Mouse (Mus musculus) forebrain, embryonic 14.5 days (tissue): ENCODE measurements around the gene Slc22a3. TPM values are rescaled to one million over a fixed set of nuclear protein-coding genes. Genes with fewer than 3 reads are reported as not detected.
A peak's percentile ranks its signal among the peaks of the same experiment; 100 is the strongest.

ENCODE experiments used
- ATAC-seq: fragments of 200-750 bp; cut with Nextera tagmentation; 2 replicates; pipeline ENCODE4 v1.8.0; 2017; ENCODE audit warnings: mild to moderate bottlenecking, moderate library complexity
- DNase-seq: peaks from one replicate; pipeline ENCODE4 v3.0.0-alpha.2; 2015; ENCODE audit warnings: low spot score
- H3K27ac ChIP-seq: fragments of 300-500 bp; sonication (generic); 2 replicates; pipeline ENCODE4 v1.5.1; 2014; ENCODE audit warnings: low read depth, mild to moderate bottlenecking, control low read depth, low read length, moderate library complexity
- H3K27me3 ChIP-seq: fragments of 300-500 bp; sonication (generic); replicated peaks from 2 replicates; pipeline ENCODE4 v1.6.1; 2014; ENCODE audit warnings: low read length, control low read depth, mixed read lengths; ENCODE audit not compliant: control insufficient read depth, insufficient read depth
- H3K36me3 ChIP-seq: fragments of 300-500 bp; sonication (generic); 2 replicates; pipeline ENCODE4 v1.6.1; 2014; ENCODE audit warnings: low read length, control low read depth; ENCODE audit not compliant: control insufficient read depth, insufficient read depth
- H3K4me1 ChIP-seq: fragments of 300-500 bp; sonication (generic); 2 replicates; pipeline ENCODE4 v1.6.1; 2014; ENCODE audit warnings: antibody characterized with exemption, low read length, control low read depth; ENCODE audit not compliant: control insufficient read depth, insufficient read depth
- H3K4me2 ChIP-seq: fragments of 300-500 bp; sonication (generic); 2 replicates; pipeline ENCODE4 v1.6.1; 2014; ENCODE audit warnings: mild to moderate bottlenecking, control low read depth, low read length
- H3K4me3 ChIP-seq: fragments of 300-500 bp; sonication (generic); 2 replicates; pipeline ENCODE4 v1.5.1; 2014; ENCODE audit warnings: low read depth, low read length, control low read depth
- H3K9ac ChIP-seq: fragments of 300-500 bp; sonication (generic); 2 replicates; pipeline ENCODE4 v1.6.1; 2014; ENCODE audit warnings: mild to moderate bottlenecking, low read length, control low read depth, moderate library complexity
- H3K9me3 ChIP-seq: fragments of 300-500 bp; sonication (generic); replicated peaks from 2 replicates; pipeline ENCODE4 v1.6.1; 2016; ENCODE audit warnings: low read length, control low read depth, mixed read lengths; ENCODE audit not compliant: control insufficient read depth
- WGBS: fragments of 180-500 bp; shearing (Covaris S2); extraction: QIAGEN DNeasy Blood & Tissue Kit; methylation state at CpG from one replicate; pipeline ENCODE4 v1.1.7; 2014; 5-methylcytosine and 5-hydroxymethylcytosine counted together
- polyA plus RNA-seq: library from polyadenylated mRNA; unstranded; fragments of >200 nt; fragmentation: Nextera tagmentation; extraction: Ambion mirVana; gene quantifications from 2 replicates; pipeline ENCODE4 v1.2.1, GENCODE M21; 2014

The Slc22a3 gene
- polyA plus RNA-seq, 1 experiment from 2014 or later: 0.11 TPM

DNA sequence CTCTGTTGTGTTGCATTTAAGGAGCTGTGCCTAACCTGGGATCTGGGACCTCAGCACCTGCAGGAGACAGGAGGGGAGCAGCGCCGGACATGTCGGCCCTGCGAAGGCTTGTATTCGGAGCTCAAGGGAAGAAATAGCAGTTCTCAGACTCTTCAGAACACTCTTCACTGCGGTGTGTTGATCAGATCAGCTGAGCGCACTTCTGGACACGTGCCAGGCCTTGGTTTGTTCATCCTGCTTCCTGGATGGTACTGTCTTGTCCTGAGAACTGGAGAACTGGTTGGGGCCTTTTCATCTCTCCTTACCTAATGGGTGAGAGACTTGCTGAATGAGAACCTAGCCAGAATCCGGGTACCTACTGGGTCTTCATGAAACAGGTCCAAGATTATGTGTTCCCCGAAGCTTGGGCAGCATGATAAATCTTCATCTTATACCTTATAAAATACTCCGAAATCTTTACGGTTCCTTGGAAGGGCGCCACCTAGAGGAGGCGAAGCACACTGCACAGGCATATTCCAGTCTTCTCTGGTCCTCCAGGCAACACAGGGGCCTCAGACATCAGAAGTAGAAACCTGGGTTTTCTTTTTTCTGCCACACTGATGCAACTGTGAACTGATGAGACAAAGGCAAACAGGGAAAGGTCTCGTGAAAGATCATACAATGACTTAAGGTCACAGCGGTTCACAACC lies 86.5 kb downstream of the Slc22a3 start:
- Histone ChIP-seq H3K4me1 (no peaks in the 10 kb centered on the region), H3K9me3 (no peaks in the 10 kb centered on the region), H3K27me3 (no peaks in the 10 kb centered on the region), H3K36me3 (no peaks in the 10 kb centered on the region), H3K9ac (no peak overlapping the region), H3K27ac (no peak overlapping the region), H3K4me3 (no peak overlapping the region), H3K4me2 (no peak overlapping the region)
- 64% methylated on average over 16 of the region's 16 CpGs for WGBS
- ATAC-seq (no peak), DNase-seq (no peak)

DNA sequence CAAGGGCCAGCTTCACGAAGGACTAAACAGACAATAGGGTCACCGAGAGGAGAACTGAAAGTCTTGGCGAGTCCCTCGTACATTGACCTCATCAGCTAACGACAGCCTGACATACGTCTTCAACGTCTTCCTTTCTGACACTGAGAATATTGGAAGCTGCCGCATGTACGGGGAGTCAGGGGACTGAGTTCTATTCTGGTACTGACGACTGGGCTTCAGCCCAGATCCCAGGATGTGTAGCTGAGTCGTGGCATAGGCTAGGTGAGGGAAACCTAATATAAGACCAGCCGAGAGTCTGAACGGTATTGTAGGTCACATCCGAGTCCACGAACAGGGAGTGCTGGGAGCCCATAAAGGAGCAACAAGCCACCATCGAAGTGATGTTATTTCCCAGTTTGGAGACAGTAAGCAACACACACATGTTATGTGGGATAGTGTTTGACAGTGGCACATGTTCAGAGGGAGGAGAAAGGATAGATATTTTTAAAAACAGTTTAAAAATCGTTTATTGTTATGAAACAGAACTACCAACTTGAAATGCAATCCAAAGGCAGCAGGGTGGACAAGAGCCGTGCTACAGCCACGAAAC lies 87.9 kb downstream of the Slc22a3 start:
- Histone ChIP-seq H3K27me3 (no peaks in the 10 kb centered on the region), H3K36me3 (no peaks in the 10 kb centered on the region), H3K4me1 (no peaks in the 10 kb centered on the region), H3K4me2 (no peak overlapping the region), H3K27ac (no peak overlapping the region), H3K9me3 (no peaks in the 10 kb centered on the region), H3K4me3 (no peak overlapping the region), H3K9ac (no peak overlapping the region)
- DNase-seq (no peak), ATAC-seq (no peak)
- WGBS: 75% methylated on average over 19 of the region's 19 CpGs

DNA sequence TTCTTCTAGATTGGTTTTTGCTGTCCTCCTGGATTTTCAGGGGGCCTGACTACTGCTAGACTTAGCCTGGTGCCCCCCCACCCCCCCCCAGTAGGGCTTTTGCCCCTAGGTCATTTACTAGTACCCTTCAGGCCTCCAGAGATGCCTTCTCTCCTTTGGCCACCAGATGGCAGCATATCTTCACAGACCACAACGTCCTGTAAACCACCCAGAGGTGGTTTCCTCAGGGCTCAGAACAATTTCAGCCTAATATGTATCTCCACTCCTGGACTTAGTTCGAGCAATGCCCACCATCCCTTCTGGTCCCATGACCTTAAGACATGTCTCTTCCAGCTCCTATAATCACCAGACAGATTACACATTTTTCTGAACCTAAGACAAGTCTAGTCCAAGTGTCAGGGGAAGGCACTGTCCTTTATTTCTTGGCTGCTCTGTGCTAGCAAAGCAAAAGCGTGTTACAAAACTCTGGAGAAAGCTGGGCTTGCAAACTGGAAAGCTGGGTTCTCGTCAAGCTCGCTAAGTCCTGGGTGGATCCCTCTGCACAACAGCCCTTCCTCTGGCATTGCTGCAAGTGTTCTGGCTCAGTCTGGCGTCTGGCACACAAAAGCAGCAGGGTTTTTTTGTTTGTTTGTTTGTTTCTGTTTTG lies 91.1 kb downstream of the Slc22a3 start:
- no peak overlapping the region for H3K27ac ChIP-seq
- H3K4me2 ChIP-seq: no peak overlapping the region
- no peak overlapping the region for H3K4me3 ChIP-seq
- H3K9me3 ChIP-seq: no peaks in the 10 kb centered on the region
- ATAC-seq (peak; percentile 58), DNase-seq (peak; percentile 80)
- no peaks in the 10 kb centered on the region for H3K4me1 ChIP-seq
- no peak overlapping the region for H3K9ac ChIP-seq
- no peaks in the 10 kb centered on the region for H3K27me3 ChIP-seq
- H3K36me3 ChIP-seq: no peaks in the 10 kb centered on the region
- 48% methylated on average over 6 of the region's 6 CpGs for WGBS

DNA sequence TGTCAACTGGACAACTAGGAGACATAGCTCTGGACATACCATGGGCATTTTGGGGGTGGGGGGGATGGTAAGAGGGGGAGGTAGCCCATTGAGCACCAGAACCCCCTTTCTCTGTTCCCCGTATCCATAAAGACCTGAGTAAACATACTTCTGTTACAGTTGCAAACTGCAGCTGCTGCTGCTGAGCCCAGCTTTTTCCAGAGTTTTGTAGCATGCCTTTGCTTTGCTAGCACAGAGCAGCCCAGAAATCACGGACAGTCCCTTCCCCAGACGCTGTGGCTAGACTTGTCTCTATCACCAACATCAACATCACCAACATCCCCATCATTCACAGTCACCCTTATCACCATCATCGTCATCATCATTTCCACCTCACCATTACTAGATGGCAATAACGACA lies 91.8 kb downstream of the Slc22a3 start:
- 77% methylated on average over 5 of the region's 5 CpGs for WGBS
- DNase-seq (no peak), ATAC-seq (no peak)
- H3K27me3 ChIP-seq: no peaks in the 10 kb centered on the region
- no peaks in the 10 kb centered on the region for H3K36me3 ChIP-seq
- no peaks in the 10 kb centered on the region for H3K4me1 ChIP-seq
- H3K4me2 ChIP-seq: no peak overlapping the region
- no peak overlapping the region for H3K9ac ChIP-seq
- no peak overlapping the region for H3K4me3 ChIP-seq
- no peaks in the 10 kb centered on the region for H3K9me3 ChIP-seq
- no peak overlapping the region for H3K27ac ChIP-seq

DNA sequence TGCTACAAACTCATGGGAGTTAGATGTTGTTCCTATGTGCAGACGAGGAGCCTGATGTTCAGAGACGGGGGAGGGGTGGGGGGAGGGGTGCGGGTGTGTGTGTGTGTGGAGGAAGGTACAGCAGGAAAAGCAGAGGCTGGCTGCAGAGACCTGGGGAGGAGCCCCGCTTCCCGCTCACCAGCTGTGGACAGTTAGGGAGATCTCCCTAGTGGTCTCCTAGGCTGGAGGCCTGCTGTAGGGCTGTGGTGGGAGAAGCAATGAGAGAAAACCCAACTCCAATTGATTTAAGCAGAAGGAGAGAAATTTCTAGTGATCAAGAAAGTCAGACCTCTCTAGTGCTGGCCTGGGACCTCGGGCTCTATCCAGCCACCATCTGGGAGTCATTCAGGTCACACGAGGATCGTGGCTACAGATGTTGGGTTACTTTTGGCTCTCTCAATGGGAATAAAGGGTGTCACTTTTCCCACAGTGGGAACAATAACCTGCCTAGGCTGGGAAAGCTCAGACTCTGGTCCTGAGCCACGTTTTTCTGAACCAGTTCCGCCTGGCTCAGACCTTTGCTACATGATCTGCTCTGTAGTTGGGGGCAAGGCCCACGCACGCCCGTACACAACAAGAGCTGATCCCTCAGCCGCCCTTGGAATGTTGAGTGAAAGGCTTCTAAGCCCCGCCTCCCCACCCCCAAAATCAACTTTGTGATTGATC lies 92.3 kb downstream of the Slc22a3 start:
- DNase-seq: no peak
- no peak for ATAC-seq
- Histone ChIP-seq H3K4me3 (no peak overlapping the region), H3K27ac (no peak overlapping the region), H3K36me3 (no peaks in the 10 kb centered on the region), H3K9ac (no peak overlapping the region), H3K4me2 (no peak overlapping the region), H3K9me3 (no peaks in the 10 kb centered on the region), H3K4me1 (no peaks in the 10 kb centered on the region), H3K27me3 (no peaks in the 10 kb centered on the region)
- WGBS: 58% methylated on average over 15 of the region's 15 CpGs

DNA sequence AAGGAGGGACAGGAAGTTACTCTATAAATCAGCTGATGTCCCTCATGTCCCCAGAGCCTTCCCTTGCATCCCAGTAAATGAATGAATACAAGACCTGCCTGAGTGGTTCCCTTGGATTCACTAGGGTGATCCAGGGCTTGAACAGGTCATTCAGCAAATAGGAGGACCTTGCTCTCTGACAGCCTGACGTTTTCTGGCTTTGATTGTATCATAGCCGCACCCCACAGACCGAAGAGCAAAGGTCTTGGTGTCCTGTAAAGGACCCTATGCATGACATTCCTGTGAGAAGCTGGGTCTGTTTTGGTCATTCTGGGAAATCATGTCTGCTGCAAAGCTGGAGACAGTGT lies 94.6 kb downstream of the Slc22a3 start:
- Histone ChIP-seq H3K9me3 (no peaks in the 10 kb centered on the region), H3K4me1 (no peaks in the 10 kb centered on the region), H3K36me3 (no peaks in the 10 kb centered on the region), H3K4me2 (no peak overlapping the region), H3K9ac (no peak overlapping the region), H3K27me3 (no peaks in the 10 kb centered on the region), H3K4me3 (no peak overlapping the region), H3K27ac (no peak overlapping the region)
- DNase-seq: no peak
- ATAC-seq: no peak
- WGBS: 80% methylated on average over 3 of the region's 3 CpGs

DNA sequence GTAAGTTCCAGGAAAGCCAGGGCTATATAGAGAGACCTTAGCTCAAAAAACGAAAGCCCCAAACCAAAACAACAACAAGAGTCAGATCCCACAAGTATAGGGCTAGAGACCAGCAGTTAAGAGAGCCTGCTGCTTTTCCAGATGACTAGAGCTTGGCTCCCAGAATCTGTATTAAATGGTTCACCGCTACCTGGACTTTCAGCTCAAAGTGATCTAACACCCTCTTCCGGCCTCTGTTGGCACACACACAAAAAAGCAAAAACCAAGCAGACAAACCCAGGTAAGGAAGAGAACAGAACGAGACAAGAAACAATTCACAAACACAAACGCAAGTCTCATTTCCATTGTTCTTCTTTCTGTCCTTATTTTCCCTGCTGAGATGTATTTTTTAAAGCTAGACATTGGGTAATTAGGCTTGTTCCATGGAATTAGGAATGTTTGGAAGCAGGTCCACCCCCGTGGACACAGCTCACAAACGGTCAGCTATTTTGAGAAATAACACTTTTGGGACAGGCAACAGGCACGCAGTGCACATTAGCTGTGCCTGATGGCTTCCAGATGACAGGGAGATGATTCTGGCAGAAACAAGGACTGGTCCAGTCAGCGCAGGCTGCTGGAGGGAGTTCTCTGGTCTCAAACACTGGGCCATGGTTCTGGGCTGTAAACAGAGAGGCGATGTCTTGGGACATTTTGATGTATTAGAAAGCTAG lies 95.2 kb downstream of the Slc22a3 start:
- no peak for DNase-seq
- H3K4me2 ChIP-seq: no peak overlapping the region
- H3K4me3 ChIP-seq: no peak overlapping the region
- WGBS: 65% methylated on average over 10 of the region's 10 CpGs
- H3K9me3 ChIP-seq: no peaks in the 10 kb centered on the region
- no peak overlapping the region for H3K9ac ChIP-seq
- H3K27me3 ChIP-seq: no peaks in the 10 kb centered on the region
- H3K36me3 ChIP-seq: no peaks in the 10 kb centered on the region
- no peak for ATAC-seq
- no peaks in the 10 kb centered on the region for H3K4me1 ChIP-seq
- no peak overlapping the region for H3K27ac ChIP-seq

DNA sequence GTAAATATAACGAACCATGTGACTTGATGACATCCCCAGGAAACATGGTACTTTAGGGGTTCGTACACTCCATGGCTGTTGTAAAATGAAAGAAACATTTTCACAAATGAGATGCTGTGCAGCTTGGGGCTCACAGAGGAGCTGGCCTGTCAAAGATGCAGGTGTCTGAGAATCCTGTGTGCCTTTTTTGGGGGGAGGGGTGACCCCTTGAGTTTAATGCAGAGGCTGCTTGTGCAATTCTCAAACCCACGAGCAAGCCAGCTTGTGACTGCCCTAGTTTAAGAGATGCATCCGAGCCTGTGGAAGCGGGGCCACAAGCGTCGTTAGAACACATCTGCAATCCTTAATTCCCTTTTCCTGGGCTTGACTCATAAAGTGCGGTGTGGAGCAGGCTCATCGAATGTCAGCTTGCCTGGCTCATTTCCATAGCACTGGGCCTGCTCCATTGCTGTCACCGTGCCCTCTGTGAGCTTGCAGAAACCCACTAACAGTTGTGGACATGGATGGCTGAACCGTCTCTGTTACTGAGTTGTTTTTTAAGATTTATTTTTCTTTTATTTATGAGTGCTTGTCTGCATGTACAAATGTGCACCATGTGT lies 98.1 kb downstream of the Slc22a3 start:
- DNase-seq (no peak), ATAC-seq (no peak)
- Histone ChIP-seq H3K27me3 (no peaks in the 10 kb centered on the region), H3K4me3 (no peak overlapping the region), H3K9me3 (no peaks in the 10 kb centered on the region), H3K4me2 (no peak overlapping the region), H3K4me1 (no peaks in the 10 kb centered on the region), H3K36me3 (no peaks in the 10 kb centered on the region), H3K9ac (no peak overlapping the region), H3K27ac (no peak overlapping the region)
- WGBS: 86% methylated on average over 11 of the region's 11 CpGs
